Mouse (Mus musculus) induced T-regulatory cell, adult 2 months (primary cell): ENCODE measurements at regions not wholly inside any gene's neighbourhood (a gene's known extent, or its start where the extent isn't known, plus 50 kb on each side); places are given as distances from the start of the nearest gene placed in this dataset.

ENCODE experiments used
- DNase-seq: peaks from one replicate; pipeline ENCODE4 v3.0.0-alpha.2; 2012; ENCODE audit warnings: low read depth

DNA sequence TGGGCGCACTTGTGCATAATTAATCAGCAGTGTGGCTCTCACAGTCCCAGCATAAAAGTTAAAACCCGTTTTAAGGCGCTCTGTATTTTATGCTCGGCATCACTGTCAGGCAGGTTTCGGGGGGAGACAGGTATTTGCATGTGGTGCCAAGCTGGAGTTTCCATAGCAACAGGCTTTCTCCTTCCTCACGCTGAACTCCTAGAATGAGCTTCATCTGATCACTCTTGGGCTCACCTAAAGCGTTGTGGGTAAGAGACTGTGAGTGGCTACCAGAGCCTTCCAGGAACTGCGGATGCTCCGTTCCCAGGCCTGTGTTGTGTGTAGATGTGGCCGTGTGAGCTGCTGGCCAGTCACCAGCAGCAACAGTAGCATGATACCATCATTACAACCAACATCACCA is 161.5 kb downstream of the Ajap1 start:
- DNase-seq = no peak

- DNase-seq = no peak
These were observed 162.0 kb downstream of the Ajap1 start for GRCm38 (mm10) chr4:153320602-153321001.

GRCm38 (mm10) chr4:153316964-153317724 is 165.5 kb downstream of the Ajap1 start:
- DNase-seq = no peak

GRCm38 (mm10) chr4:153316519-153316918 is 166.1 kb downstream of the Ajap1 start:
- DNase-seq = no peak

DNA sequence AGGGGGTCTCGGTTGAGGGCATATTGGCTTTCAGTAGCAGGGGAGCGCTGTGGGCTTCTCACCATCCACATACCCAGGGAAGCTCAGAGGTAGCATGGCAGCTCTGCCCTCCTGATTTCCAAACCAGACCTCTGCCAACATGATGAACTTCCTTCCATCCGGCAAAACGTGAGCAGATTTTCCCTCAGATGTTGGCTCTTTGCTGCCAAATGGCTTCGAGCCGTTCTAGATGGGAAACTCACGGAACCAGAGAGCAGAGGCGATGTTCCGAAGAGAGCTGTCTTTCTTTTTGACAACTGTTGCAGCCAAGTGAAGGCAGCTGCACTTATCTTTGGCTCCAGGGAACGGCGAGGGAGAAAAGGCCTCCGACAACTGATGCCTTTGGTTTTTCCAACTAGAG is 168.7 kb downstream of the Ajap1 start:
- no peak for DNase-seq

GRCm38 (mm10) chr4:153311574-153311973 is 171.0 kb downstream of the Ajap1 start:
- DNase-seq = no peak

DNA sequence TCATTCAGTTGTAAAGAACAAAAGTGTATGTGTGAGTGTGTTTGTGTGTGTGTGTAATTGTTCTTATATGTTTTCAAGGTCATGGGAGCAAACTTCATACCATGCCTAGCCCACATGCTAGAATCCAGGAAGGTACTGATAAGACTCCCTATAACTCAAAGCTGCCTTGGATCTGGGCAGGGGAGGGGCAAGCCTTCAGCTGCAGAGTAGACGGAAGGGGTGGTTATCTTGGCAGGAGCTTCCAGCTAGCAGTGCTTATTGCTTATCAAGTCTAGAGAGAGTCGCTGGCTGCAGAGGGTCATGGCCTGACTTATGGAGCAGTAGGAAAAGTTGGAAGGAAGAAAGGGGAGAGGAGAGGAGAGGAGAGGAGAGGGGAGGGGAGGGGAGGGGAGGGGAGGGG is 172.0 kb downstream of the Ajap1 start:
- no peak for DNase-seq

DNA sequence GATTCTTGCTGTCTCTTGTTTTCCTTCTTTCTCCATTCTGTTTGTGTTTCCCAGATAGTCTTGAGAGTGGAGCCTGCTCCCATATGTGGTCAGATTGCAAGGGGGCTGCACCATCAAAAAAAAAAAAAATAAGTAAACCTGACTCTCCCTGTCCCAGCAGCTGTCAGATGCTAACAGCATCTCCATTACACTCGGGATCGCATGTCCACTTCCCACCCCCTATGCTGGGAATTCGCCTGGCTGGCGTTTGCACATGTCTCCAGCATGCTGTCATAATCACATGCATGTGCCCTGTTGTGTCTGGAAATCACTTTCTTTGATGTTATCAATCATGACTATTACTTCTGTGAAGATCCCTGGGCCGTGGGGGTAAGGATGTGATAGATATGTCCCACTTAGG is 179.1 kb downstream of the Ajap1 start:
- DNase-seq = no peak

GRCm38 (mm10) chr4:153302855-153303254 is 179.8 kb downstream of the Ajap1 start:
- no peak for DNase-seq

DNA sequence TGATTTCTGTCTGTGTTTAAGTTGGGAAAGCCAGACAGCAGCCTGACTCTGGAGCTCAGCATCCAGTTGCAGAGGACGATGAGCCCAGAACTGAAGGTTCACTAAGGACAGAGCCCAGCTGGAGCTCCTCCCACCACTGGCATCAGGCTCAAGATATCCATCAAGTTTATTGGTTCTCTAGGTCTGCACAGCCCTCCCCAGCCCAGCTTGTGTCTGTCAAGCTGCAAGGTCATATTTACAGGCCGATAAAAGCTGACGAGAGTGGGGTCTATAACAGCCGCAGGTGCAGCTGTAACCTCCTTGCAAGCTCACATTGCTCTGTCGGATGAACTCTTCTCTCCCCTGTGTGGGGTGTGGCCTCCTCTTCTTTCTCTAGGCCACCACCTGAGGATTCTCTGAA is 184.3 kb downstream of the Ajap1 start:
- DNase-seq = no peak

- DNase-seq = no peak
These were observed 187.8 kb downstream of the Ajap1 start for GRCm38 (mm10) chr4:153294828-153295227.

GRCm38 (mm10) chr4:153293137-153293536 is 189.5 kb downstream of the Ajap1 start:
- no peak for DNase-seq

- no peak for DNase-seq
These were observed 194.2 kb downstream of the Ajap1 start for GRCm38 (mm10) chr4:153288362-153288761.

- no peak for DNase-seq
These were observed 198.4 kb downstream of the Ajap1 start for GRCm38 (mm10) chr4:153284209-153284608.

DNA sequence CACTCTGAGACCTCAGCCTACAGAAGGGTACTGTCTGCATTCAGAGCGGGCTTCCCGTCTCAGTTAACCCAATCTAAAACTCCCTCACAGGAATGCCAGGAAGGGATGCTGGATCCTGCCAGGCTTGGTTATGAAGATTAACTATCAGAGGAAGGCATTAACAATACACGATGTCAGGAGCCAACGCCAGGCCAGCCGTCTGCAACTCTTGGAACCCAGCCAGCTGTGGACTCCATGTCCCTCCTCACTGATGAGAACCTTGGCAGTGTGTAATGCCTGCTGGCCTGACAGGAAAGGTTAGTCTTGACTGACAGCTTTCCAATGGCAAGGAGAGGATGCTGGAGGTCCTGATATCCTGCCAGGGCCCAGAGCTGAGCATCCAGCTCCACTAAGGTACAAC is 206.0 kb downstream of the Ajap1 start:
- no peak for DNase-seq

- no peak for DNase-seq
These were observed 211.2 kb downstream of the Ajap1 start for GRCm38 (mm10) chr4:153271376-153271775.

DNA sequence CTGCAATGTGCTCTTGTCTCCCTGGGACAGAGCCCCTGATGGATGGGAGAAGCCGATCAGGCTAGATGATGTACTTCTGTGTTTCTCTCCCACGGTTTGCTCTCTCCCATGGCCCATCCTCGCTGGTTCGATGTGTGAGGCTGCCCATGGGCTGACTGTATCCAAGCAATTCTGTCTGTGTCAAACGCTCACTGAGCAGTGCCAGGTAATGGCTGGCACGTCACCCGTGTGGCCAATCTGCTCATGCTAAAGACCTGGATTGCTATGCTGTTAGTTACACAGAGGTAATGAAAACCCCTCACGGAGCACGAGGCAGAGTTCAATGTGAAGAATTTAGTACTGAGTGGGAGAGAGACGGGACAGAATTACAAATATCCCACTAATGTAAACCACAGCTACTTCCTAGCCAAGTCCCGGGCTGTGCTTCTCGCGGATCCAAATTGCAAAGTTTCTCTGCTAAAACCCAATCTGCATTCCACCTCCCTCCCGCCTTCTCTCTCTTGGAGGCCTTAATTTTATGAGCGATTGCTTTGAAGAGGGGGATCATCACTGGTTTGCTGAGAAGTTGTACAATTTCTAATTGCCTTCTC is 219.3 kb downstream of the Ajap1 start:
- DNase-seq = no peak

GRCm38 (mm10) chr4:153260941-153261557 is 221.6 kb downstream of the Ajap1 start:
- no peak for DNase-seq

- DNase-seq = no peak
These were observed 230.7 kb downstream of the Ajap1 start for GRCm38 (mm10) chr4:153251943-153252342.

GRCm38 (mm10) chr4:153251311-153251710 is 231.3 kb downstream of the Ajap1 start:
- no peak for DNase-seq

GRCm38 (mm10) chr4:153236680-153237079 is 245.9 kb downstream of the Ajap1 start:
- DNase-seq = no peak

GRCm38 (mm10) chr4:153233762-153234161 is 248.8 kb downstream of the Ajap1 start:
- no peak for DNase-seq

GRCm38 (mm10) chr4:153229221-153229620 is 253.4 kb downstream of the Ajap1 start:
- no peak for DNase-seq
